In genomic region chr9:20493281-20493680, GRCm38 (mm10) we compare ENCODE assay signal across 8 mouse cellular contexts. TPM values are rescaled to one million over a fixed set of nuclear protein-coding genes. Genes with fewer than 3 reads are reported as not detected.
A peak's percentile ranks its signal among the peaks of the same experiment; 100 is the strongest.
DNase-seq lines count a peak whose midpoint lies in the region; ATAC-seq and TF ChIP-seq lines count a peak whose summit lies in the region.

No protein-coding gene starts in this region.

- peak; percentile 22 to 37 for DNase-seq in layer of hippocampus, postnatal 14 days (ENCODE audit: low spot score in 2 of 2)
- no peak for DNase-seq in layer of hippocampus, adult 9-11 months
- peak; percentile 7 for DNase-seq in ES-E14 (ENCODE audit: low read depth, low spot score)
- no peak for DNase-seq in embryonic facial prominence, embryonic 11.5 days (ENCODE audit: low spot score)
- DNase-seq in adrenal gland, adult 8-10 months = no peak
- DNase-seq in adrenal gland, postnatal 4 days (ENCODE audit: low spot score in 2 of 2) = no peak

- H3K9me3 ChIP-seq in ES-E14 (ENCODE audit: control insufficient read depth, insufficient read depth, low read depth, low read length) = no peaks in the 10 kb centered on the region
- no peaks in the 10 kb centered on the region for H3K9me3 ChIP-seq in embryonic facial prominence, embryonic 11.5 days (replicated peaks; ENCODE audit: control insufficient read depth, low read length)
- H3K9me3 ChIP-seq in hindbrain, embryonic 15.5 days = no peaks in the 10 kb centered on the region

- peak overlapping the region; percentile 90 to 99 for H3K4me3 ChIP-seq in ES-E14 (ENCODE audit: insufficient read depth in 1 of 2, low read depth in 1 of 2, low read length in 2 of 2, poor library complexity in 1 of 2, severe bottlenecking in 1 of 2)
- H3K4me3 ChIP-seq in embryonic facial prominence, embryonic 11.5 days (ENCODE audit: low read depth, low read length) = peak overlapping the region; percentile 93
- peak overlapping the region; percentile 90 for H3K4me3 ChIP-seq in hindbrain, embryonic 15.5 days

- H3K27me3 ChIP-seq in embryonic facial prominence, embryonic 11.5 days (ENCODE audit: control insufficient read depth, insufficient read depth, low read length) = no peaks in the 10 kb centered on the region
- H3K27me3 ChIP-seq in hindbrain, embryonic 15.5 days = no peaks in the 10 kb centered on the region

- peak overlapping the region; percentile 76 for H3K4me2 ChIP-seq in embryonic facial prominence, embryonic 11.5 days (ENCODE audit: low read depth, low read length)
- peak overlapping the region; percentile 84 for H3K4me2 ChIP-seq in hindbrain, embryonic 15.5 days

- in situ Hi-C loops in ES-E14 (cut with MboI; ENCODE audit: low sequenced_read_pairs in 2 of 2, unreplicated experiment in 2 of 2) = no loop called here

- ATAC-seq in embryonic facial prominence, embryonic 11.5 days (replicated peaks; ENCODE audit: insufficient number of reproducible peaks, low FRiP score, low TSS enrichment, low read depth) = no peak
- ATAC-seq in hindbrain, embryonic 15.5 days (ENCODE audit: low FRiP score, low read depth) = 0 out of 2 replicates have a peak, but pooled peaks have one; percentile 6
- peak; percentile 34 for ATAC-seq in megakaryocyte, adult 5-6 weeks (ENCODE audit: poor library complexity, severe bottlenecking)

- H3K4me1 ChIP-seq in ES-E14 (ENCODE audit: control insufficient read depth in 2 of 2, insufficient read depth in 2 of 2, low read length in 2 of 2, poor library complexity in 1 of 2) = no peaks in the 10 kb centered on the region
- H3K4me1 ChIP-seq in embryonic facial prominence, embryonic 11.5 days (ENCODE audit: control insufficient read depth, insufficient read depth, low read length) = no peaks in the 10 kb centered on the region; the same call in 1 of the 2 replicates
- peaks cover 43% of the 10 kb centered on the region for H3K4me1 ChIP-seq in hindbrain, embryonic 15.5 days (replicated peaks)

- peaks cover 7% of the 10 kb centered on the region; the same call in 1 of the 2 replicates for H3K36me3 ChIP-seq in ES-E14 (ENCODE audit: control insufficient read depth, insufficient read depth, low read length, poor library complexity, severe bottlenecking)
- no peaks in the 10 kb centered on the region; the same call in 1 of the 2 replicates for H3K36me3 ChIP-seq in embryonic facial prominence, embryonic 11.5 days (replicated peaks; ENCODE audit: control insufficient read depth, insufficient read depth, low read depth, low read length)
- peaks cover 31% of the 10 kb centered on the region for H3K36me3 ChIP-seq in hindbrain, embryonic 15.5 days

- no peak overlapping the region for H3K27ac ChIP-seq in ES-E14 (ENCODE audit: insufficient read depth, low read depth, low read length, poor library complexity, severe bottlenecking)
- H3K27ac ChIP-seq in embryonic facial prominence, embryonic 11.5 days (replicated peaks; ENCODE audit: low read depth, low read length) = no peak overlapping the region
- peak overlapping the region; percentile 97 for H3K27ac ChIP-seq in hindbrain, embryonic 15.5 days (replicated peaks)

- H3K9ac ChIP-seq in ES-E14 (ENCODE audit: insufficient read depth, low read depth, low read length, poor library complexity, severe bottlenecking) = peak overlapping the region; percentile 90
- peak overlapping the region; percentile 90 for H3K9ac ChIP-seq in embryonic facial prominence, embryonic 11.5 days (replicated peaks; ENCODE audit: low read length)
- H3K9ac ChIP-seq in hindbrain, embryonic 15.5 days = peak overlapping the region; percentile 78

- 11% methylated on average over 9 of the region's 9 CpGs for WGBS in embryonic facial prominence, embryonic 11.5 days
- 7% methylated on average over 9 of the region's 9 CpGs for WGBS in hindbrain, embryonic 15.5 days

TF ChIP-seq in ES-E14, 5 proteins besides CTCF, POLR2A, EP300 and RAD21:
- TF ChIP-seq ZC3H11A (IDR thresholded peaks at IDR 0.05; ENCODE audit: borderline replicate concordance, low read depth, low read length) = no peak
- TF ChIP-seq ZNF384 (IDR thresholded peaks at IDR 0.05; ENCODE audit: low read depth, low read length) = no peak
- TF ChIP-seq HCFC1 (IDR thresholded peaks at IDR 0.05; ENCODE audit: borderline replicate concordance, insufficient read depth, low read length) = no peak
- no peak for TF ChIP-seq CHD2 (IDR thresholded peaks at IDR 0.05; ENCODE audit: low read depth, low read length)
- TF ChIP-seq MAFK (IDR thresholded peaks at IDR 0.05; ENCODE audit: insufficient read depth, low read depth, low read length) = no peak

RNA-seq across cellular contexts. Expression of gene Zfp426, which starts 0.7 kb away (rescaled TPM):
- total RNA-seq in layer of hippocampus, postnatal 14 days (2021) = 10 to 100 TPM; 31.7 to 34.5 TPM
- total RNA-seq in ES-E14 (2012; rRNA removed) = 9.1 and 10.9 TPM in 2 replicates
- 30.9 and 32.6 TPM in 2 replicates for polyA plus RNA-seq in embryonic facial prominence, embryonic 11.5 days (2014; fragmentation: Nextera tagmentation; extraction: Ambion mirVana)
- 29.0 and 31.3 TPM in 2 replicates for polyA plus RNA-seq in hindbrain, embryonic 15.5 days (2015; fragmentation: Nextera tagmentation; extraction: Ambion mirVana)
- total RNA-seq in megakaryocyte, adult 5-6 weeks (2015) = 18.6 and 22.3 TPM in 2 replicates
- 20.8 and 23.6 TPM in 2 replicates for total RNA-seq in megakaryocyte, adult 5-6 weeks (2017)
- total RNA-seq in adrenal gland, adult 8-10 months (2022) = 10 to 100 TPM; 29.4 to 33.4 (median 32.1) TPM
- 10 to 100 TPM; 28.6 TPM for total RNA-seq in adrenal gland, postnatal 4 days (2021)

RNA-seq across cellular contexts. Expression of gene Zfp266, which starts 27.9 kb away (rescaled TPM):
- 10 to 100 TPM; 55.8 to 56.1 TPM for total RNA-seq in layer of hippocampus, postnatal 14 days (2021)
- total RNA-seq in ES-E14 (2012; rRNA removed) = 48.0 and 53.0 TPM in 2 replicates
- polyA plus RNA-seq in embryonic facial prominence, embryonic 11.5 days (2014; fragmentation: Nextera tagmentation; extraction: Ambion mirVana) = 147 and 154 TPM in 2 replicates
- polyA plus RNA-seq in hindbrain, embryonic 15.5 days (2015; fragmentation: Nextera tagmentation; extraction: Ambion mirVana) = 93.9 and 99.2 TPM in 2 replicates
- 20.8 and 24.3 TPM in 2 replicates for total RNA-seq in megakaryocyte, adult 5-6 weeks (2015)
- total RNA-seq in megakaryocyte, adult 5-6 weeks (2017) = 21.0 and 22.8 TPM in 2 replicates
- 10 to 100 TPM; 35.1 to 60.2 (median 47.2) TPM for total RNA-seq in adrenal gland, adult 8-10 months (2022)
- total RNA-seq in adrenal gland, postnatal 4 days (2021) = 10 to 100 TPM; 60.4 to 65.1 TPM

RNA-seq across cellular contexts. Expression of gene Zfp26, which starts 33.3 kb away (rescaled TPM):
- 10 to 100 TPM; 25.3 to 28.6 TPM for total RNA-seq in layer of hippocampus, postnatal 14 days (2021)
- 18.3 and 19.9 TPM in 2 replicates for total RNA-seq in ES-E14 (2012; rRNA removed)
- 31.2 and 34.6 TPM in 2 replicates for polyA plus RNA-seq in embryonic facial prominence, embryonic 11.5 days (2014; fragmentation: Nextera tagmentation; extraction: Ambion mirVana)
- 13.3 and 16.1 TPM in 2 replicates for polyA plus RNA-seq in hindbrain, embryonic 15.5 days (2015; fragmentation: Nextera tagmentation; extraction: Ambion mirVana)
- total RNA-seq in megakaryocyte, adult 5-6 weeks (2015) = 23.0 and 27.1 TPM in 2 replicates
- 33.0 and 36.9 TPM in 2 replicates for total RNA-seq in megakaryocyte, adult 5-6 weeks (2017)
- 10 to 100 TPM; 17.2 to 31.3 (median 25.7) TPM for total RNA-seq in adrenal gland, adult 8-10 months (2022)
- total RNA-seq in adrenal gland, postnatal 4 days (2021) = 10 to 100 TPM; 39.4 to 41.6 TPM

Comparison
In these comparisons a context has a peak if more than half of its experiments do, and no peak if none do; other contexts are left out.
1. DNase-seq: peak in layer of hippocampus, postnatal 14 days (2 of 2) and ES-E14 (single experiment); none in layer of hippocampus, adult 9-11 months (single experiment), embryonic facial prominence, embryonic 11.5 days (single experiment), adrenal gland, adult 8-10 months (single experiment) and adrenal gland, postnatal 4 days (0 of 2).
2. Peak in every context shown above with its lines, with median percentiles within 50 percentile points of each other: H3K4me3 ChIP-seq and H3K9ac ChIP-seq.